Mouse (Mus musculus): Measurements from ENCODE around the gene Pccb. TPM values are rescaled to one million over a fixed set of nuclear protein-coding genes. Genes with fewer than 3 reads are reported as not detected.

The Pccb gene
- polyA plus RNA-seq, 1 experiment from 2014 or later, result 19.7 TPM

DNA sequence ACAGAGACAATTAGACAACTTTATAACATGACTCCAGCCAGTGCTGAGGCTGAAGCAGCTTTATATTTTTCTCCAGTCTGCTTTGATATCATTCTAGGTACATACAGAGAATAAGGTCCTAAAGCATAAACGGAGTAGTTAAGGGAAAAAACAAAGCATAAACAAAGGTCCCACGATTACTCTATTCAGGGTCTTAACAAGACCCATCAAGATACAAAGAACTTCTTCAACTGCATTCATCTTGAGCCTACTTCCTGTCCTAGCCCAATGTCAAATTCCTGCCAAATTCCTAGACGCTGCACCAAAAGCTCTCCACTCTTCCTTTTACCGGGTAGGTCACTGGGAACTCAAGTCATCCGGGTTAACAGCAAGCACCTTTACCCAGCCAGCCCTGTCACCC lies 6.8 kb upstream of the Pccb start:
- H3K4me2 ChIP-seq (replicated peaks; ENCODE audit: low read depth, low read length), result no peak overlapping the region
- H3K36me3 ChIP-seq (ENCODE audit: insufficient read depth, low read length), result no peaks in the 10 kb centered on the region
- no peak overlapping the region for H3K9ac ChIP-seq (replicated peaks; ENCODE audit: low read depth)
- H3K27ac ChIP-seq (ENCODE audit: low read length), result no peak overlapping the region
- peaks cover 6% of the 10 kb centered on the region; the same call in 1 of the 2 replicates for H3K4me1 ChIP-seq (ENCODE audit: insufficient read depth, low read depth, low read length)
- no peak for DNase-seq (ENCODE audit: low spot score)
- no peak for TF ChIP-seq EP300 (IDR thresholded peaks at IDR 0.05)
- WGBS, result 31% methylated on average over 5 of the region's 5 CpGs
- H3K27me3 ChIP-seq (replicated peaks; ENCODE audit: insufficient read depth, low read length), result no peaks in the 10 kb centered on the region
- H3K4me3 ChIP-seq (ENCODE audit: low read depth, low read length), result no peak overlapping the region
- no peaks in the 10 kb centered on the region; the same call in 1 of the 2 replicates for H3K9me3 ChIP-seq (ENCODE audit: low read length)
- no peak for ATAC-seq

DNA sequence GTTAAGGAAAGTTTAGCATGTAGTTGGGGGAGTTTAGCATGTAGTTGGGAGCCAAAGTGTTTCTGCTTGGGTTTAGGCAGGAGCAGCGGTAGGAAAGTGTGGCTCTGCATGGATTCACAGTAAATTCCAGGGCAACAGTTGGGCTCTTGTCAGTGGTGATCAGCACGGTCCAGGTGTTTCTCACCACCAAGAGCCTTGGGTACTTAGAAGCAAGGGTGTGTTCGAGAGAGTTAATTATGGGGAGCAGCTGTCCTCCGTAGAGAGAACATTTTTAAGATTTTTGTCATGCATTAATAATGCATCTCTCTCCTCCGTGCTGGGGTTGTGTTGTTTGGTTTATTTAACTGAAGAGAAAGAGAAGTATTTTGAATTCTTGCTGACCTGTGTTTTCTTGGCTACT lies 3.9 kb upstream of the Pccb start:
- Histone ChIP-seq H3K27me3 (replicated peaks; ENCODE audit: insufficient read depth, low read length) (no peaks in the 10 kb centered on the region), H3K4me2 (replicated peaks; ENCODE audit: low read depth, low read length) (no peak overlapping the region), H3K9me3 (ENCODE audit: low read length) (no peaks in the 10 kb centered on the region; the same call in 1 of the 2 replicates), H3K9ac (replicated peaks; ENCODE audit: low read depth) (no peak overlapping the region), H3K36me3 (ENCODE audit: insufficient read depth, low read length) (no peaks in the 10 kb centered on the region), H3K4me3 (ENCODE audit: low read depth, low read length) (no peak overlapping the region), H3K4me1 (ENCODE audit: insufficient read depth, low read depth, low read length) (peaks cover 8% of the 10 kb centered on the region; the same call in 1 of the 2 replicates), H3K27ac (ENCODE audit: low read length) (no peak overlapping the region)
- DNase-seq (ENCODE audit: low spot score) (peak; percentile 36), ATAC-seq (no peak)
- TF ChIP-seq EP300 (IDR thresholded peaks at IDR 0.05) (no peak), CTCF (IDR thresholded peaks at IDR 0.05) (no peak)
- WGBS, result 34% methylated on average over 5 of the region's 5 CpGs

GRCm38 (mm10) chr9:101037396-101037795 lies 2.7 kb upstream of the Pccb start:
- peak overlapping the region; percentile 51; the same call in 1 of the 2 replicates for H3K27ac ChIP-seq (ENCODE audit: low read length)
- no peak overlapping the region for H3K9ac ChIP-seq (replicated peaks; ENCODE audit: low read depth)
- no peaks in the 10 kb centered on the region for H3K36me3 ChIP-seq (ENCODE audit: insufficient read depth, low read length)
- H3K4me3 ChIP-seq (ENCODE audit: low read depth, low read length), result no peak overlapping the region
- 15% methylated on average over 7 of the region's 7 CpGs for WGBS
- TF ChIP-seq CTCF (IDR thresholded peaks at IDR 0.05), result no peak
- TF ChIP-seq EP300 (IDR thresholded peaks at IDR 0.05), result peak; percentile 64; the same call in 1 of the 2 replicates
- H3K4me1 ChIP-seq (ENCODE audit: insufficient read depth, low read depth, low read length), result peaks cover 8% of the 10 kb centered on the region; the same call in 1 of the 2 replicates
- ATAC-seq (peak; percentile 11), DNase-seq (ENCODE audit: low spot score) (peak; percentile 61)
- H3K27me3 ChIP-seq (replicated peaks; ENCODE audit: insufficient read depth, low read length), result no peaks in the 10 kb centered on the region
- H3K9me3 ChIP-seq (ENCODE audit: low read length), result no peaks in the 10 kb centered on the region; the same call in 1 of the 2 replicates
- H3K4me2 ChIP-seq (replicated peaks; ENCODE audit: low read depth, low read length), result peak overlapping the region; percentile 22; the same call in 1 of the 2 replicates

DNA sequence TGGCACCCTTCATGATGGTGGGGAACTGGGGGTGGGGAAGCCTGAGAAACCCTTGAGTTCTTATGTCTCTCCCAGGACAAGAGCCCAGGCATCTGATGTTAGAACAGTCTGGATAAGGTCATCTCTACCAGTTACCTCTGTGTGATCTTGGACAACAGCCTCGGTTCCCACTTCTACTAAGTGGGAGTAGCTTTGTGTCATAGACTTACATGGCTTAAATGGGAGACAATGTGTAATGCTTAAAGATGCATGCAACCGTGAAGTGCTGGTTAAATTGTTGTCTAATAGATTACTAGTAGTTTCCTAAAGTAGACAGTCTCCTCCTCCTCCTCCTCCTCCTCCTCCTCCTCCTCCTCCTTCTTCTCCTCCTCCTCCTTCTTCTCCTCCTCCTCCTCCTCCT lies 2.2 kb upstream of the Pccb start:
- H3K36me3 ChIP-seq (ENCODE audit: insufficient read depth, low read length), result no peaks in the 10 kb centered on the region
- TF ChIP-seq EP300 (IDR thresholded peaks at IDR 0.05), result no peak
- no peak for TF ChIP-seq CTCF (IDR thresholded peaks at IDR 0.05)
- ATAC-seq (no peak), DNase-seq (ENCODE audit: low spot score) (no peak)
- no peak overlapping the region for H3K9ac ChIP-seq (replicated peaks; ENCODE audit: low read depth)
- peak overlapping the region; percentile 22; the same call in 1 of the 2 replicates for H3K4me2 ChIP-seq (replicated peaks; ENCODE audit: low read depth, low read length)
- no peak overlapping the region for H3K4me3 ChIP-seq (ENCODE audit: low read depth, low read length)
- 58% methylated on average over 2 of the region's 2 CpGs for WGBS
- H3K9me3 ChIP-seq (ENCODE audit: low read length), result no peaks in the 10 kb centered on the region; the same call in 1 of the 2 replicates
- H3K27me3 ChIP-seq (replicated peaks; ENCODE audit: insufficient read depth, low read length), result no peaks in the 10 kb centered on the region
- no peak overlapping the region for H3K27ac ChIP-seq (ENCODE audit: low read length)
- H3K4me1 ChIP-seq (ENCODE audit: insufficient read depth, low read depth, low read length), result peaks cover 8% of the 10 kb centered on the region; the same call in 1 of the 2 replicates

DNA sequence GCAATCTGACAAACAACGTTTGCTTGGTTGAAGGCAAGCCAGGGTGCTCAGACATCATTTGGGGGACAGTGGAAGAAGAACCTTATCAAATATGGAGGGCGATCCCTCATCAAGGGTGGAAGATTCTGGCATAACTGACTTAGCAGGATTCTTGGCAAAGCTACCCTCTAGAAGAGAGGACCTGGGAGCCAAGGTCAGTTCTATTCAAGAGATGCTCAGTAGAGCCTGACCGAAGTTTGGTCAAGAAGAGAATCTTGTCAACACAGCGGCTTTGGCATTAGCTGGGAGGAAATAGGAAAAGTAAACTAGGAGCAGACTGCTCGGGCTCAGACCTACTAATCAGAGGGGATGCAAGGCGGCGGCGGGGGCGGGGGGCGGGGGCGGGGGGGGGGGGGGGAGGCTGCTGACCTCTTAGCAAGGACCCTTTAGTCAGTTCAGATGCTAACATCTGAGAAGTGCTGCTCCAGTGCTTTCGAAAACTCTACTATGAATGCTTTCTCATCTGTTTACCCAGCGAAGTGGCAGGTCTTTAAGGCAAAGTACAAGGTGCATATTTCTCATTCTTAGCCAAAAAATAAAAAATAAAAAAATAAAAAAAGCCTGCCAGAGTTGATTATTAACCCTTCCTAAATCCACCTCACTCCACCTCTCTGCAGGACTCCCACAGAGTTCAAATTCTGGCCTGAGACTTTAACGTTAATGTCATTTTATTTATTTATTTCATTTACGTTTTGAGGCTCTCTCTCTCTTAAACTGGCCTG lies 1.3 kb upstream of the Pccb start:
- 55% methylated on average over 8 of the region's 15 CpGs for WGBS
- no peak for ATAC-seq
- Histone ChIP-seq H3K27ac (ENCODE audit: low read length) (0 out of 2 replicates have a peak overlapping the region, but pooled peaks have one; percentile 97), H3K27me3 (replicated peaks; ENCODE audit: insufficient read depth, low read length) (no peaks in the 10 kb centered on the region), H3K9me3 (ENCODE audit: low read length) (no peaks in the 10 kb centered on the region), H3K4me2 (replicated peaks; ENCODE audit: low read depth, low read length) (no peak overlapping the region), H3K36me3 (ENCODE audit: insufficient read depth, low read length) (no peaks in the 10 kb centered on the region), H3K4me3 (ENCODE audit: low read depth, low read length) (no peak overlapping the region), H3K4me1 (ENCODE audit: insufficient read depth, low read depth, low read length) (peaks cover 8% of the 10 kb centered on the region; the same call in 1 of the 2 replicates), H3K9ac (replicated peaks; ENCODE audit: low read depth) (no peak overlapping the region)
- no peak for TF ChIP-seq CTCF (IDR thresholded peaks at IDR 0.05)
- no peak for TF ChIP-seq EP300 (IDR thresholded peaks at IDR 0.05)
- DNase-seq (ENCODE audit: low spot score), result no peak

- no peak for ATAC-seq
- Histone ChIP-seq H3K36me3 (ENCODE audit: insufficient read depth, low read length) (no peaks in the 10 kb centered on the region), H3K27me3 (replicated peaks; ENCODE audit: insufficient read depth, low read length) (no peaks in the 10 kb centered on the region), H3K4me1 (ENCODE audit: insufficient read depth, low read depth, low read length) (peaks cover 8% of the 10 kb centered on the region; the same call in 1 of the 2 replicates), H3K27ac (ENCODE audit: low read length) (peak overlapping the region; percentile 97), H3K9me3 (ENCODE audit: low read length) (no peaks in the 10 kb centered on the region), H3K4me3 (ENCODE audit: low read depth, low read length) (peak overlapping the region; percentile 72), H3K9ac (replicated peaks; ENCODE audit: low read depth) (peak overlapping the region; percentile 63), H3K4me2 (replicated peaks; ENCODE audit: low read depth, low read length) (peak overlapping the region; percentile 68)
- TF ChIP-seq EP300 (IDR thresholded peaks at IDR 0.05), result no peak
- no peak for TF ChIP-seq CTCF (IDR thresholded peaks at IDR 0.05)
- WGBS, result 2% methylated on average over 14 of the region's 14 CpGs
- no peak for DNase-seq (ENCODE audit: low spot score)
Measured at GRCm38 (mm10) chr9:101033761-101034447, 794 bp downstream of the Pccb start.

Measured in lung, postnatal 0 days (tissue).